Mouse (Mus musculus): ENCODE data around the gene Gm3604. TPM values are rescaled to one million over a fixed set of nuclear protein-coding genes. Genes with fewer than 3 reads are reported as not detected.
"Not testable (repeated sequence)": the region's sequence is repeated elsewhere in the genome, so short reads cannot be mapped to it uniquely, and the experiment has no call there.

The Gm3604 gene
- polyA plus RNA-seq (2012; rRNA removed), result 0.14 and 0.21 TPM in 2 replicates

DNA sequence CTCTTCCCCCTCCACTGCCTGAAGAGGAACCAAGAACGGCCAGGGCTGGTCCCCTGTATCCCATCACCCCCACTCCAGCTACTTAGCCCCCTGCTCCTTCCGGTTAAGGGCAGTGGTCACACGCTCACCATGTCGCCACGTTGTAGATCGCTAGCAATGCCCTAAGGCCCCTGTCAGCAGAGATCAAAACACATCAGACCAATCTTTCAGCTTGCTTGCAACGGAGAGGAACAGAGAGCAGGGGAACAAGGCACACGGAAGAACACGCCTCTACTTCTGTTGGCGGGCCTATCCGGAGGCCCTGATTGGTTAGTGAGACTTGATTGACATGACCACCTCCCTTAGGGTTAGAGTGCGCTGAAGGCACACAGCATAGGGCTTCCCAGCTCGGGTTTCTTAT, at the start of gene Gm3604:
TSS of gene Gm3604 (minus strand) at position 226 of the 400 bp plus-strand sequence.
- WGBS, result 10% methylated on average over 13 of the region's 13 CpGs

GRCm38 (mm10) chr13:62399206-62399605, 16.2 kb upstream of the Gm3604 start:
- 63% methylated on average over 3 of the region's 3 CpGs for WGBS
- DNase-seq; H3K4me1 ChIP-seq (ENCODE audit: control insufficient read depth, insufficient read depth, low read length); H3K4me3 ChIP-seq (replicated peaks; ENCODE audit: extremely low read depth, low read depth, low read length): not testable (repeated sequence)

More for the DNA sequence above, at the start of gene Gm3604:
- H3K4me3 ChIP-seq (replicated peaks; ENCODE audit: extremely low read depth, low read depth, low read length), result peak within 1 kb of the TSS; percentile 46
- peak; percentile 34 for DNase-seq
- not testable (repeated sequence) for H3K4me1 ChIP-seq (ENCODE audit: control insufficient read depth, insufficient read depth, low read length)

DNA sequence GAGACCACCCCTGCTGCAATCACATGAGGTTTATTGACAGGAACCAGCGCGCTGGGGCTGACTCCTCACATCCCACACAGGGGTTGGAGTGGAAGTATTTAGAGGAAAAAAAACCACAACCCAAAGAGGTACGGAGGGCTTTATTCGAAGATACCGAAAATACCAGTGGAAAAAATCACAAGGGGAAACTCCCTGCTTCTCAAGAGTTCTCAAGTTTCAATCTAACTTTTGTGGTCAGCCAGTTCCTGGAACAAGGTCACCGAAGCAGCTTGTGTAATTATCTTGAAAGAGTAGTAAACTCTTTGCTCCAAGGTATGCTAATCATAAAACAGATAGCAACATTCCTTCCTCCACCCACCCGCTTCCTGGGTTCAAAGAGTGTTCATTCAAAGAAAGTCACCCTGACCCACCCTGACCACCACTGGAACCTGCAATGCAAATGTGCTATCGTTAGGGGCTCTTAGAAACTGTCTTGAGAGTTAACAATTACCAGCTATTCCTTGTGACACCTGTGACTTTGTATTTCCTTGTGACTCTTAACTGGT, 7.2 kb upstream of the Gm3604 start:
- 80% methylated on average over 8 of the region's 8 CpGs for whole genome bisulfite sequencing
- not testable (repeated sequence) for H3K4me3 ChIP-seq (replicated peaks; ENCODE audit: extremely low read depth, low read depth, low read length); DNase-seq; H3K4me1 ChIP-seq (ENCODE audit: control insufficient read depth, insufficient read depth, low read length)

DNA sequence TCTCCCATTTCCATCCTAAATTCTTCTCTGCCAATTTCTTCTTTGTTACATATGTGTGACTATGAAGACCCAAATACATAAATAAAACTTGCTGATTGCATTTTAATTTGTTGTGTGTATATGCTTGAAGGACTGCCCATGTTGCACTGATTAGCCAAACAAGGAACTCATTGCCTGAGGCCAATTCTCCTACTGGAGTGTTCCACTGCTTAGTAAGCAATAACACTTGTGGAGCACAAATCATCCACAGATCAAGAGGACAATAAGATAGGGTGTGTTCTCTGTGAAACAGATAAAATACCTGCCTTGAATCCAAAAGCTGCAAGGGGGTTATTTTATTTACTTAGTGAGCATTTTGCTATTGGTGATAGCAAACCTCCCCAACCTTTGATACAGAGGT, 51.2 kb downstream of the Gm3604 start:
- Histone ChIP-seq H3K4me1 (ENCODE audit: control insufficient read depth, insufficient read depth, low read length) (no peaks in the 10 kb centered on the region), H3K4me3 (replicated peaks; ENCODE audit: extremely low read depth, low read depth, low read length) (no peak overlapping the region)
- TF ChIP-seq POLR2A (IDR thresholded peaks at IDR 0.05; ENCODE audit: borderline replicate concordance, extremely low read depth, low read depth, low read length), result no peak
- no peak for TF ChIP-seq CTCF (IDR thresholded peaks at IDR 0.05; ENCODE audit: insufficient read depth, low read length)
- no peak for DNase-seq

DNA sequence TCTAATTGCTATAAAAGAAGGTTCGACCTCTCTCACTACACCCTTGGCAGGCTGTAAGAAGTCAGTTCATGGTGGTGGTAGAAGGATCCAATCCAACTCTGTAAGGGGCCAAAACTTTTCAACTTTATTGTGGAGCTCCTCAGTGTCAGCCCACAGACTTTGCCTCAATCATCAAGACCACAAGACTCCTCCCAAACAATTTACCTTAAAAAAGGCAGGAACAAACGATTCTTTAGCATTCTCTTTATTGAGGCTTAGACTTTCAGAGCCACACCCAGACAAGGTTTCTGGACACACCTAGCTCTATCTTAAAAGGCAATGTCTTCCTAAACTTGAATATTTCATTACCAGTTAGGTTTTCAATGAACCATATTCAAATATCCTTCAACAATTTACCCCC, 51.6 kb downstream of the Gm3604 start:
- DNase-seq, result no peak
- Histone ChIP-seq H3K4me1 (ENCODE audit: control insufficient read depth, insufficient read depth, low read length) (no peaks in the 10 kb centered on the region), H3K4me3 (replicated peaks; ENCODE audit: extremely low read depth, low read depth, low read length) (no peak overlapping the region)
- TF ChIP-seq CTCF (IDR thresholded peaks at IDR 0.05; ENCODE audit: insufficient read depth, low read length), result no peak
- no peak for TF ChIP-seq POLR2A (IDR thresholded peaks at IDR 0.05; ENCODE audit: borderline replicate concordance, extremely low read depth, low read depth, low read length)
- 64% methylated on average over 2 of the region's 2 CpGs for WGBS

Other genes starting within 250 kb of the Gm3604 start
- 0.60 and 1.3 TPM in 2 replicates for gene Gm49359, start 83.7 kb upstream of the Gm3604 start, polyA plus RNA-seq (2012; rRNA removed)
- gene Zfp935, start 175.3 kb upstream of the Gm3604 start, polyA plus RNA-seq (2012; rRNA removed), result not detected in 2 replicates
- gene Zfp934, start 188.0 kb upstream of the Gm3604 start, polyA plus RNA-seq (2012; rRNA removed), result 0.52 and 1.3 TPM in 2 replicates
- 0.20 and 0.22 TPM in 2 replicates for gene 6720489N17Rik, start 241.0 kb upstream of the Gm3604 start, polyA plus RNA-seq (2012; rRNA removed)